Mouse (Mus musculus) embryonic facial prominence, embryonic 10.5 days (tissue): ENCODE results near the gene Pth2. TPM values are rescaled to one million over a fixed set of nuclear protein-coding genes. Genes with fewer than 3 reads are reported as not detected.

Source experiments
- DNase-seq: peaks from one replicate; pipeline ENCODE4 v3.0.0-alpha.2; 2017; ENCODE audit warnings: low spot score
- H3K27ac ChIP-seq: fragments of 300-500 bp; sonication (generic); replicated peaks from 2 replicates; pipeline ENCODE4 v1.5.1; 2016; ENCODE audit warnings: mild to moderate bottlenecking
- H3K27me3 ChIP-seq: fragments of 300-500 bp; sonication (generic); replicated peaks from 2 replicates; pipeline ENCODE4 v1.6.1; 2016; ENCODE audit warnings: low read depth, mild to moderate bottlenecking; ENCODE audit not compliant: poor library complexity, severe bottlenecking
- H3K36me3 ChIP-seq: fragments of 300-500 bp; sonication (generic); replicated peaks from 2 replicates; pipeline ENCODE4 v1.6.1; 2016; ENCODE audit warnings: mild to moderate bottlenecking, moderate library complexity
- H3K4me1 ChIP-seq: fragments of 300-500 bp; sonication (generic); 2 replicates; pipeline ENCODE4 v1.6.1; 2016
- H3K4me3 ChIP-seq: fragments of 300-500 bp; sonication (generic); 2 replicates; pipeline ENCODE4 v1.5.1; 2016; ENCODE audit warnings: mild to moderate bottlenecking, moderate library complexity
- H3K9me3 ChIP-seq: fragments of 300-500 bp; sonication (generic); 2 replicates; pipeline ENCODE4 v1.6.1; 2016; ENCODE audit warnings: mild to moderate bottlenecking
- WGBS: fragments of 180-500 bp; shearing (Covaris S2); methylation state at CpG from one replicate; pipeline ENCODE4 v1.1.7; 2016; 5-methylcytosine and 5-hydroxymethylcytosine counted together
- polyA plus RNA-seq: library from polyadenylated mRNA; unstranded; fragments of >200 nt; fragmentation: Nextera tagmentation; extraction: Ambion mirVana; gene quantifications from 2 replicates; pipeline ENCODE4 v1.2.1, GENCODE M21; 2016

Pth2 gene
- polyA plus RNA-seq, result not detected in 2 replicates

GRCm38 (mm10) chr7:45180896-45181477, at the start of gene Pth2:
Gene Pth2 (plus strand): TSS chr7:45180995.
- DNase-seq, result no peak
- H3K27ac ChIP-seq, result no peak within 1 kb of the TSS
- peak within 1 kb of the TSS; percentile 46 for H3K4me3 ChIP-seq
- 19% methylated on average over 20 of the region's 20 CpGs for WGBS
- peaks cover 44% of the 10 kb centered on the region for H3K4me1 ChIP-seq
- H3K27me3 ChIP-seq, result peaks cover 100% of the 10 kb centered on the region
- no peaks in the 10 kb centered on the region for H3K9me3 ChIP-seq
- no peaks in the 10 kb centered on the region for H3K36me3 ChIP-seq

GRCm38 (mm10) chr7:45131850-45132249, 48.9 kb upstream of the Pth2 start:
- Histone ChIP-seq H3K36me3 (peaks cover 11% of the 10 kb centered on the region), H3K27me3 (peaks cover 29% of the 10 kb centered on the region), H3K27ac (0 out of 2 replicates have a peak overlapping the region, but pooled peaks have one; percentile 37), H3K4me3 (peak overlapping the region; percentile 28; the same call in 1 of the 2 replicates), H3K4me1 (peaks cover 42% of the 10 kb centered on the region), H3K9me3 (no peaks in the 10 kb centered on the region)
- WGBS, result 82% methylated on average over 11 of the region's 11 CpGs
- DNase-seq, result no peak

GRCm38 (mm10) chr7:45133446-45134159, 47.2 kb upstream of the Pth2 start:
- Histone ChIP-seq H3K4me3 (no peak overlapping the region), H3K27me3 (peaks cover 37% of the 10 kb centered on the region), H3K4me1 (peaks cover 35% of the 10 kb centered on the region), H3K9me3 (no peaks in the 10 kb centered on the region), H3K27ac (no peak overlapping the region; the same call in 1 of the 2 replicates), H3K36me3 (no peaks in the 10 kb centered on the region)
- WGBS, result 75% methylated on average over 8 of the region's 8 CpGs
- DNase-seq, result no peak

GRCm38 (mm10) chr7:45134544-45135026, 46.2 kb upstream of the Pth2 start:
- peak; percentile 48 for DNase-seq
- WGBS, result 5% methylated on average over 12 of the region's 12 CpGs
- Histone ChIP-seq H3K4me3 (peak overlapping the region; percentile 63; the same call in 1 of the 2 replicates), H3K36me3 (no peaks in the 10 kb centered on the region), H3K9me3 (no peaks in the 10 kb centered on the region), H3K27ac (no peak overlapping the region), H3K27me3 (peaks cover 37% of the 10 kb centered on the region), H3K4me1 (peaks cover 31% of the 10 kb centered on the region)

- Histone ChIP-seq H3K27me3 (peaks cover 37% of the 10 kb centered on the region), H3K36me3 (no peaks in the 10 kb centered on the region; the same call in 1 of the 2 replicates), H3K4me3 (peak overlapping the region; percentile 63), H3K27ac (0 out of 2 replicates have a peak overlapping the region, but pooled peaks have one; percentile 63), H3K4me1 (peaks cover 27% of the 10 kb centered on the region), H3K9me3 (no peaks in the 10 kb centered on the region)
- 78% methylated on average over 3 of the region's 3 CpGs for WGBS
- no peak for DNase-seq
These were observed 45.4 kb upstream of the Pth2 start for GRCm38 (mm10) chr7:45135370-45135769.

- H3K27ac ChIP-seq, result peak within 1 kb of the TSS; percentile 63
- DNase-seq, result peak; percentile 86
- H3K4me1 ChIP-seq, result peaks cover 27% of the 10 kb centered on the region
- H3K4me3 ChIP-seq, result peak within 1 kb of the TSS; percentile 63
- H3K36me3 ChIP-seq, result no peaks in the 10 kb centered on the region; the same call in 1 of the 2 replicates
- H3K9me3 ChIP-seq, result no peaks in the 10 kb centered on the region
- 5% methylated on average over 29 of the region's 29 CpGs for WGBS
- H3K27me3 ChIP-seq, result peaks cover 37% of the 10 kb centered on the region
These were observed 44.7 kb upstream of the Pth2 start, which contains the start of the genes Gm45713 and Flt3l for GRCm38 (mm10) chr7:45135993-45136567. Gene Gm45713 (minus strand): TSS chr7:45136231. Gene Flt3l (minus strand): TSS chr7:45136432.

GRCm38 (mm10) chr7:45137171-45138006, 43.4 kb upstream of the Pth2 start:
- 84% methylated on average over 12 of the region's 12 CpGs for WGBS
- peaks cover 33% of the 10 kb centered on the region for H3K27me3 ChIP-seq
- peaks cover 24% of the 10 kb centered on the region for H3K4me1 ChIP-seq
- H3K27ac ChIP-seq, result 0 out of 2 replicates have a peak overlapping the region, but pooled peaks have one; percentile 14
- H3K9me3 ChIP-seq, result no peaks in the 10 kb centered on the region
- DNase-seq, result no peak
- H3K4me3 ChIP-seq, result 0 out of 2 replicates have a peak overlapping the region, but pooled peaks have one; percentile 6
- H3K36me3 ChIP-seq, result peaks cover 12% of the 10 kb centered on the region

GRCm38 (mm10) chr7:45138403-45138802, 42.4 kb upstream of the Pth2 start:
- Histone ChIP-seq H3K27ac (no peak overlapping the region), H3K4me3 (no peak overlapping the region), H3K9me3 (no peaks in the 10 kb centered on the region), H3K4me1 (peaks cover 24% of the 10 kb centered on the region), H3K27me3 (peaks cover 33% of the 10 kb centered on the region), H3K36me3 (peaks cover 22% of the 10 kb centered on the region)
- 88% methylated on average over 1 of the region's 1 CpGs for WGBS
- no peak for DNase-seq

GRCm38 (mm10) chr7:45139904-45140723, 40.7 kb upstream of the Pth2 start:
- Histone ChIP-seq H3K27ac (no peak overlapping the region), H3K36me3 (peaks cover 40% of the 10 kb centered on the region), H3K9me3 (no peaks in the 10 kb centered on the region), H3K4me3 (no peak overlapping the region), H3K4me1 (peaks cover 13% of the 10 kb centered on the region), H3K27me3 (peaks cover 24% of the 10 kb centered on the region)
- 77% methylated on average over 8 of the region's 8 CpGs for WGBS
- no peak for DNase-seq

GRCm38 (mm10) chr7:45141319-45141718, 39.5 kb upstream of the Pth2 start:
- DNase-seq, result no peak
- peaks cover 52% of the 10 kb centered on the region for H3K36me3 ChIP-seq
- H3K9me3 ChIP-seq, result no peaks in the 10 kb centered on the region
- no peak overlapping the region for H3K27ac ChIP-seq
- peaks cover 13% of the 10 kb centered on the region for H3K27me3 ChIP-seq
- H3K4me3 ChIP-seq, result no peak overlapping the region
- whole genome bisulfite sequencing, result 87% methylated on average over 3 of the region's 3 CpGs
- H3K4me1 ChIP-seq, result peaks cover 4% of the 10 kb centered on the region; the same call in 1 of the 2 replicates

GRCm38 (mm10) chr7:45141914-45142313, 38.9 kb upstream of the Pth2 start:
- Histone ChIP-seq H3K27ac (no peak overlapping the region), H3K4me1 (peaks cover 4% of the 10 kb centered on the region; the same call in 1 of the 2 replicates), H3K36me3 (peaks cover 58% of the 10 kb centered on the region), H3K4me3 (no peak overlapping the region), H3K27me3 (peaks cover 8% of the 10 kb centered on the region), H3K9me3 (no peaks in the 10 kb centered on the region)
- no peak for DNase-seq
- WGBS, result 88% methylated on average over 5 of the region's 5 CpGs
